Mouse (Mus musculus) thymus, adult 2 months (tissue): ENCODE data around the gene Ric1.

Source experiments
- CTCF ChIP-seq: fragments of 200-500 bp; IDR thresholded peaks from 2 replicates; pipeline ENCODE4 v1.5.1; 2012; ENCODE audit warnings: mild to moderate bottlenecking, control low read depth, low read length, moderate library complexity, borderline replicate concordance; ENCODE audit not compliant: control insufficient read depth, poor library complexity, insufficient read depth; ENCODE audit errors: extremely low read depth
- POLR2A ChIP-seq: fragments of 200-500 bp; IDR thresholded peaks from 2 replicates; pipeline ENCODE4 v1.6.1; 2012; ENCODE audit warnings: mild to moderate bottlenecking, low read length, control low read depth, moderate library complexity; ENCODE audit not compliant: control insufficient read depth, poor library complexity, insufficient read depth; ENCODE audit errors: extremely low read depth

DNA sequence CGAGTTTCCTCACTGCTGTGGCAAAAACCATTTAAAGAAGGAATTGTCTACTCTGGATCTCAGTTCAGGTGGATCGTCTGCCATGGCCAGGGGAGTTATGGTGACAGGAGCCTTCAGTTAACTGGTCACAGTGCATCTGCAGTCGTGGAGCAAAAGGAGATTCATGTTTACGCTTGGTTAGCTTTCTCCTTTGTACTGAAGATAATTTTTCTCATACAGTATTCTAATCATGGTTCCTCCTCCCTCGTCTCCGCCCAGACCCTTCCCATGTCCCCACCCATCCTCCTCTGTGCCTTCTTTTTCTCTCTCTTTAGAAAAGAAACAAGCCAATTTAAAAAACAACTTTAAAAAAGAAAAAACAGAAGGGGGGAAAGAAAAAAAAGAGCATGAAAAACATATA is 40.5 kb upstream of the Ric1 start:
- TF ChIP-seq POLR2A = no peak
- TF ChIP-seq CTCF = no peak
